Mouse (Mus musculus) limb, embryonic 14.5 days (tissue): ENCODE measurements around the gene Gabrg3. TPM values are rescaled to one million over a fixed set of nuclear protein-coding genes. Genes with fewer than 3 reads are reported as not detected.

ENCODE experiments used
- ATAC-seq: fragments of 200-750 bp; cut with Nextera tagmentation; 2 replicates; pipeline ENCODE4 v1.8.0; 2017; ENCODE audit warnings: low read depth, moderate number of reproducible peaks, moderate TSS enrichment; ENCODE audit not compliant: low FRiP score
- DNase-seq: peaks from one replicate; pipeline ENCODE4 v3.0.0-alpha.2; 2015; ENCODE audit warnings: low spot score
- H3K27ac ChIP-seq: fragments of 300-500 bp; sonication (generic); replicated peaks from 2 replicates; pipeline ENCODE4 v1.5.1; 2014; ENCODE audit warnings: low read depth, mild to moderate bottlenecking, low read length, moderate library complexity, mixed read lengths
- H3K27me3 ChIP-seq: fragments of 300-500 bp; sonication (generic); 2 replicates; pipeline ENCODE4 v1.6.1; 2014; ENCODE audit warnings: low read length, mixed read lengths; ENCODE audit not compliant: control insufficient read depth, insufficient read depth
- H3K36me3 ChIP-seq: fragments of 300-500 bp; sonication (generic); 2 replicates; pipeline ENCODE4 v1.6.1; 2014; ENCODE audit warnings: mild to moderate bottlenecking, low read length, moderate library complexity, mixed read lengths; ENCODE audit not compliant: control insufficient read depth, insufficient read depth
- H3K4me1 ChIP-seq: fragments of 300-500 bp; sonication (generic); 2 replicates; pipeline ENCODE4 v1.6.1; 2014; ENCODE audit warnings: antibody characterized with exemption, low read length, mixed read lengths; ENCODE audit not compliant: control insufficient read depth, insufficient read depth
- H3K4me2 ChIP-seq: fragments of 300-500 bp; sonication (generic); replicated peaks from 2 replicates; pipeline ENCODE4 v1.6.1; 2014; ENCODE audit warnings: low read depth, mild to moderate bottlenecking, low read length, moderate library complexity; ENCODE audit not compliant: severe bottlenecking
- H3K4me3 ChIP-seq: fragments of 300-500 bp; sonication (generic); replicated peaks from 2 replicates; pipeline ENCODE4 v1.5.1; 2014; ENCODE audit warnings: low read length
- H3K9ac ChIP-seq: fragments of 300-500 bp; sonication (generic); 2 replicates; pipeline ENCODE4 v1.6.1; 2014; ENCODE audit warnings: mild to moderate bottlenecking, low read depth, low read length, moderate library complexity; ENCODE audit not compliant: severe bottlenecking
- H3K9me3 ChIP-seq: fragments of 300-500 bp; sonication (generic); 2 replicates; pipeline ENCODE4 v1.6.1; 2016; ENCODE audit warnings: low read length; ENCODE audit not compliant: control insufficient read depth
- POLR2A ChIP-seq: fragments of 200-500 bp; IDR thresholded peaks from 2 replicates; pipeline ENCODE4 v1.8.0; 2012; ENCODE audit warnings: inconsistent platforms, mild to moderate bottlenecking, moderate library complexity, borderline replicate concordance; ENCODE audit not compliant: insufficient read depth, insufficient read length; ENCODE audit errors: extremely low read depth
- WGBS: fragments of 180-500 bp; shearing (Covaris S2); extraction: QIAGEN DNeasy Blood & Tissue Kit; methylation state at CpG from one replicate; pipeline ENCODE4 v1.1.7; 2014; 5-methylcytosine and 5-hydroxymethylcytosine counted together
- polyA plus RNA-seq, 2 experiments: library from polyadenylated mRNA; depleted of rRNA in 1 of 2; stranded (reverse) in 1 of 2; unstranded in 1 of 2; fragments of >200 nt; fragmentation: Nextera tagmentation in 1 of 2; extraction: Ambion mirVana in 1 of 2; gene quantifications; 2 replicates each; pipeline versions ENCODE4 v1.2.1 to v1.2.3; 2012 to 2014

Gabrg3 gene
- polyA plus RNA-seq (2012; rRNA removed) = 0.91 and 0.96 TPM in 2 replicates
- polyA plus RNA-seq (2014; fragmentation: Nextera tagmentation; extraction: Ambion mirVana) = 1.3 and 1.9 TPM in 2 replicates

DNA sequence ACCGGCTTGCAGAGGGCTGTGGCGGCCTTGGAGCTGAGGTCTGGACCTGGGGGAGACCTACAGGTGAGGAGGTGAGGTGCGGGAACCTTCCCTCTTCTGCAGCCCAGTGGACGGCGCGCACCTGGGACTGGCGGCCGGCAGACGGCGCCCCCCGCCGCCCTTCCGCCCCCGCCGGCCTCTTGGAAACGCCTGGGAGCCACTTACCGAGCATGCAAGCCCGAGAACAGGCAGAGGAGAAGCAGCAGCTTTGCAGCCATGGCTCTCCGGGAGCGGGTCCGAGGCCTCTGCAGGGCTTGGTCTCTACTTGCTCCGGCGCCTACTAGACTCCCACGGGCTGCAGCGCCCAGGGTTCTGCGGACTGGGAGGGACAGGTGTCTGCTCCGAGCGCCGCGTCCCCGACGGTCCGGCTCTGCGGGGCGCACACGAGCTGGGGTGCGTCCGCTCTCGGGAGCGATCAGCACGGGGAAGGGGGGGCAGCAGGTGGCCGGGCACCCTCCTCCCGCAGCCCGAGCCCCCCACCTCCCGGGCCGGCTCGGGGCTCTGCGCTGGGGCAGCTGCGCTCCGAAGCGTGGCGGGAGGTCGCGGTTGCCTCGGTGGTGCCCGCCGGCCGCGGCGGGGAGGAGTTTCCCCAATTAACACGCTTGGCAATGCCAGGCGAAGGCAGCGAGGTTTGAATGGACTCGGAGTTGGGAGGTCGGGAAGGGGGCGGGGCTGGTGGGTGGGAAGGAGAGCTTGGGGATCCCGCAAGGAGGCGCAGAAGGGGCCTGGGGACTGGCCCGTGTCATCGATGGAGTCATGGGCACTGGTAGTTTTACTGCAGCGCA is at the start of gene Gabrg3:
Gabrg3 (minus strand) TSS at position 672 of the 824 bp plus-strand sequence.
- H3K4me2 ChIP-seq = peak within 1 kb of the TSS; percentile 86
- H3K4me1 ChIP-seq = no peaks in the 10 kb centered on the region
- peak within 1 kb of the TSS; percentile 54 for H3K9ac ChIP-seq
- no peak for TF ChIP-seq POLR2A
- no peak within 1 kb of the TSS for H3K27ac ChIP-seq
- H3K9me3 ChIP-seq = no peaks in the 10 kb centered on the region
- 0 out of 2 replicates have a peak, but pooled peaks have one; percentile 19 for ATAC-seq
- 2% methylated on average over 51 of the region's 71 CpGs for WGBS
- peaks cover 27% of the 10 kb centered on the region for H3K27me3 ChIP-seq
- no peak for DNase-seq
- H3K36me3 ChIP-seq = no peaks in the 10 kb centered on the region
- H3K4me3 ChIP-seq = peak within 1 kb of the TSS; percentile 44

- WGBS = 74% methylated on average over 1 of the region's 1 CpGs
- H3K27me3 ChIP-seq = no peaks in the 10 kb centered on the region
- H3K27ac ChIP-seq = no peak overlapping the region
- H3K9me3 ChIP-seq = no peaks in the 10 kb centered on the region
- no peak overlapping the region for H3K9ac ChIP-seq
- no peak for ATAC-seq
- no peaks in the 10 kb centered on the region for H3K4me1 ChIP-seq
- H3K4me2 ChIP-seq = no peak overlapping the region
- H3K36me3 ChIP-seq = no peaks in the 10 kb centered on the region
- DNase-seq = no peak
- no peak for TF ChIP-seq POLR2A
- H3K4me3 ChIP-seq = no peak overlapping the region
Measured at GRCm38 (mm10) chr7:57422675-57423074, 35.7 kb upstream of the Gabrg3 start.

DNA sequence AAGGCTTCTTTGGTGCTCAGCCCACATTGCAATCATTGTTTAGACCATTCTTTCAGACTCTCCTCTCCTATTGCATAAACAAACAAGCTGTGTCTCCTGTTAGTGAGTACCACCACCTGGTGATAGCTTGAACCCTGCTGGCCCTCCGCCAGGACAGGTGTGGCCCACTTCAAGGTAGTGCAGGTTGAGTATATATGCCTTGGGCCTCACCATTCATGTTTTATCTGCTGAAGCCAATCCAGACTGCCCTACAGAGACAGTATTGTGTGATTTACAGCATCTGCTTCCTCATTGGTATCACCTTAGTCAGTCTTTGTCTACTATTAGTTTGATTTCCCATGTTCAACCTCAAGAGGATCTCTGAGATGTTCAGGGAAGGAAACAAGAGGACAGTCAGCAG is 34.1 kb upstream of the Gabrg3 start:
- no peaks in the 10 kb centered on the region for H3K4me1 ChIP-seq
- no peaks in the 10 kb centered on the region for H3K27me3 ChIP-seq
- H3K4me3 ChIP-seq = no peak overlapping the region
- ATAC-seq = no peak
- no peak for TF ChIP-seq POLR2A
- H3K9ac ChIP-seq = no peak overlapping the region
- 71% methylated on average over 1 of the region's 1 CpGs for WGBS
- H3K36me3 ChIP-seq = no peaks in the 10 kb centered on the region
- no peak overlapping the region for H3K27ac ChIP-seq
- no peaks in the 10 kb centered on the region for H3K9me3 ChIP-seq
- H3K4me2 ChIP-seq = no peak overlapping the region
- no peak for DNase-seq

- no peak for TF ChIP-seq POLR2A
- Histone ChIP-seq H3K4me1 (no peaks in the 10 kb centered on the region), H3K9me3 (no peaks in the 10 kb centered on the region), H3K9ac (no peak within 1 kb of the TSS), H3K4me3 (no peak within 1 kb of the TSS), H3K27ac (no peak within 1 kb of the TSS), H3K36me3 (no peaks in the 10 kb centered on the region), H3K4me2 (no peak within 1 kb of the TSS), H3K27me3 (no peaks in the 10 kb centered on the region)
- ATAC-seq = no peak
- no peak for DNase-seq
- WGBS = 88% methylated on average over 2 of the region's 2 CpGs
Measured at GRCm38 (mm10) chr7:57419392-57419791, 32.4 kb upstream of the Gabrg3 start, which contains the start of gene Gabrb3. Gene Gabrb3 (plus strand): TSS chr7:57419692.

- no peak for TF ChIP-seq POLR2A
- WGBS = 56% methylated on average over 1 of the region's 1 CpGs
- Histone ChIP-seq H3K27ac (no peak overlapping the region), H3K4me1 (no peaks in the 10 kb centered on the region), H3K9me3 (no peaks in the 10 kb centered on the region), H3K27me3 (no peaks in the 10 kb centered on the region), H3K9ac (no peak overlapping the region), H3K4me3 (no peak overlapping the region), H3K36me3 (no peaks in the 10 kb centered on the region), H3K4me2 (no peak overlapping the region)
- DNase-seq (no peak), ATAC-seq (no peak)
Measured at GRCm38 (mm10) chr7:57412896-57413295, 25.9 kb upstream of the Gabrg3 start.
